Mouse (Mus musculus) E14TG2a.4 (cell line): ENCODE measurements around the gene Camkk1.

ENCODE experiments used
- CTCF ChIP-seq: conservative IDR thresholded peaks from 2 replicates; pipeline ENCODE4 v1.5.1; 2014; ENCODE audit warnings: low read length
- NANOG ChIP-seq: IDR thresholded peaks from 2 replicates; pipeline ENCODE4 v1.6.1; 2014; ENCODE audit warnings: borderline replicate concordance, low read length, mixed read lengths

GRCm38 (mm10) chr11:73084303-73084702 is 65.5 kb downstream of the Camkk1 start:
- TF ChIP-seq CTCF, result no peak
- no peak for TF ChIP-seq NANOG
